Mouse (Mus musculus): ENCODE results near the gene Pknox2. TPM values are rescaled to one million over a fixed set of nuclear protein-coding genes. Genes with fewer than 3 reads are reported as not detected.

Pknox2 gene
- total RNA-seq, 4 experiments from 2014 or later = 38.5 to 59.5 (median 43.0) TPM

- DNase-seq (ENCODE audit: low spot score in 2 of 2) = no peak
Observed at GRCm38 (mm10) chr9:36885237-36885636, 262.0 kb downstream of the Pknox2 start.

GRCm38 (mm10) chr9:36883569-36883968 is 263.6 kb downstream of the Pknox2 start:
- DNase-seq (ENCODE audit: low spot score in 2 of 2) = no peak

- peak in 1 of 2 experiments; percentile 51 for DNase-seq (ENCODE audit: low spot score in 2 of 2)
Observed at GRCm38 (mm10) chr9:36882034-36882745, 265.0 kb downstream of the Pknox2 start.

- no peak for DNase-seq (ENCODE audit: low spot score in 2 of 2)
Observed at GRCm38 (mm10) chr9:36881615-36882014, 265.6 kb downstream of the Pknox2 start.

- no peak for DNase-seq (ENCODE audit: low spot score in 2 of 2)
Observed at GRCm38 (mm10) chr9:36876787-36877186, 270.4 kb downstream of the Pknox2 start.

GRCm38 (mm10) chr9:36876313-36876712 is 270.9 kb downstream of the Pknox2 start:
- DNase-seq (ENCODE audit: low spot score in 2 of 2) = no peak

- no peak for DNase-seq (ENCODE audit: low spot score in 2 of 2)
Observed at GRCm38 (mm10) chr9:36873796-36874195, 273.4 kb downstream of the Pknox2 start.

GRCm38 (mm10) chr9:36870263-36870662 is 276.9 kb downstream of the Pknox2 start:
- DNase-seq (ENCODE audit: low spot score in 2 of 2) = no peak

GRCm38 (mm10) chr9:36868662-36869061 is 278.5 kb downstream of the Pknox2 start:
- no peak for DNase-seq (ENCODE audit: low spot score in 2 of 2)

GRCm38 (mm10) chr9:36864862-36865813 is 282.1 kb downstream of the Pknox2 start:
- peak in 1 of 2 experiments; percentile 47 for DNase-seq (ENCODE audit: low spot score in 2 of 2)

GRCm38 (mm10) chr9:36863694-36864093 is 283.5 kb downstream of the Pknox2 start:
- no peak for DNase-seq (ENCODE audit: low spot score in 2 of 2)

GRCm38 (mm10) chr9:36862576-36862975 is 284.6 kb downstream of the Pknox2 start:
- DNase-seq (ENCODE audit: low spot score in 2 of 2) = no peak

- peak; percentile 57 for DNase-seq (ENCODE audit: low spot score in 2 of 2)
Observed at GRCm38 (mm10) chr9:36858677-36859076, 288.5 kb downstream of the Pknox2 start.

GRCm38 (mm10) chr9:36857476-36858117 is 289.6 kb downstream of the Pknox2 start:
- DNase-seq (ENCODE audit: low spot score in 2 of 2) = no peak

- no peak for DNase-seq (ENCODE audit: low spot score in 2 of 2)
Observed at GRCm38 (mm10) chr9:36856351-36856750, 290.9 kb downstream of the Pknox2 start.

GRCm38 (mm10) chr9:36852175-36852574 is 295.0 kb downstream of the Pknox2 start:
- DNase-seq (ENCODE audit: low spot score in 2 of 2) = no peak

GRCm38 (mm10) chr9:36850091-36850490 is 297.1 kb downstream of the Pknox2 start:
- peak; percentile 48 to 66 for DNase-seq (ENCODE audit: low spot score in 2 of 2)

GRCm38 (mm10) chr9:36848661-36849060 is 298.5 kb downstream of the Pknox2 start:
- DNase-seq (ENCODE audit: low spot score in 2 of 2) = no peak

GRCm38 (mm10) chr9:36846346-36846745 is 300.9 kb downstream of the Pknox2 start:
- DNase-seq (ENCODE audit: low spot score in 2 of 2) = no peak

All from layer of hippocampus, adult 8-10 months (tissue).